Mouse (Mus musculus) forebrain, embryonic 14.5 days (tissue): ENCODE results near the gene Gng3. TPM values are rescaled to one million over a fixed set of nuclear protein-coding genes. Genes with fewer than 3 reads are reported as not detected.

ENCODE experiments used
- ATAC-seq: fragments of 200-750 bp; cut with Nextera tagmentation; 2 replicates; pipeline ENCODE4 v1.8.0; 2017; ENCODE audit warnings: mild to moderate bottlenecking, moderate library complexity
- DNase-seq: peaks from one replicate; pipeline ENCODE4 v3.0.0-alpha.2; 2015; ENCODE audit warnings: low spot score
- H3K27ac ChIP-seq: fragments of 300-500 bp; sonication (generic); 2 replicates; pipeline ENCODE4 v1.5.1; 2014; ENCODE audit warnings: low read depth, mild to moderate bottlenecking, control low read depth, low read length, moderate library complexity
- H3K27me3 ChIP-seq: fragments of 300-500 bp; sonication (generic); replicated peaks from 2 replicates; pipeline ENCODE4 v1.6.1; 2014; ENCODE audit warnings: low read length, control low read depth, mixed read lengths; ENCODE audit not compliant: control insufficient read depth, insufficient read depth
- H3K36me3 ChIP-seq: fragments of 300-500 bp; sonication (generic); 2 replicates; pipeline ENCODE4 v1.6.1; 2014; ENCODE audit warnings: low read length, control low read depth; ENCODE audit not compliant: control insufficient read depth, insufficient read depth
- H3K4me1 ChIP-seq: fragments of 300-500 bp; sonication (generic); 2 replicates; pipeline ENCODE4 v1.6.1; 2014; ENCODE audit warnings: antibody characterized with exemption, low read length, control low read depth; ENCODE audit not compliant: control insufficient read depth, insufficient read depth
- H3K4me2 ChIP-seq: fragments of 300-500 bp; sonication (generic); 2 replicates; pipeline ENCODE4 v1.6.1; 2014; ENCODE audit warnings: mild to moderate bottlenecking, control low read depth, low read length
- H3K4me3 ChIP-seq: fragments of 300-500 bp; sonication (generic); 2 replicates; pipeline ENCODE4 v1.5.1; 2014; ENCODE audit warnings: low read depth, low read length, control low read depth
- H3K9ac ChIP-seq: fragments of 300-500 bp; sonication (generic); 2 replicates; pipeline ENCODE4 v1.6.1; 2014; ENCODE audit warnings: mild to moderate bottlenecking, low read length, control low read depth, moderate library complexity
- H3K9me3 ChIP-seq: fragments of 300-500 bp; sonication (generic); replicated peaks from 2 replicates; pipeline ENCODE4 v1.6.1; 2016; ENCODE audit warnings: low read length, control low read depth, mixed read lengths; ENCODE audit not compliant: control insufficient read depth
- WGBS: fragments of 180-500 bp; shearing (Covaris S2); extraction: QIAGEN DNeasy Blood & Tissue Kit; methylation state at CpG from one replicate; pipeline ENCODE4 v1.1.7; 2014; 5-methylcytosine and 5-hydroxymethylcytosine counted together
- polyA plus RNA-seq: library from polyadenylated mRNA; unstranded; fragments of >200 nt; fragmentation: Nextera tagmentation; extraction: Ambion mirVana; gene quantifications from 2 replicates; pipeline ENCODE4 v1.2.1, GENCODE M21; 2014

The Gng3 gene
- 346 and 353 TPM in 2 replicates for polyA plus RNA-seq

- Histone ChIP-seq H3K4me3 (peak within 1 kb of the TSS; percentile 61), H3K27me3 (no peaks in the 10 kb centered on the region), H3K9ac (peak within 1 kb of the TSS; percentile 89), H3K4me1 (peaks cover 15% of the 10 kb centered on the region), H3K27ac (peak within 1 kb of the TSS; percentile 98), H3K9me3 (no peaks in the 10 kb centered on the region), H3K4me2 (peak within 1 kb of the TSS; percentile 64), H3K36me3 (peaks cover 39% of the 10 kb centered on the region)
- WGBS = 35% methylated on average over 11 of the region's 11 CpGs
- DNase-seq (peak; percentile 91), ATAC-seq (peak; percentile 84)
Observed at GRCm38 (mm10) chr19:8839103-8839907, at the start of gene Gng3. Gene Gng3, minus strand, starts transcription at chr19:8839194.

GRCm38 (mm10) chr19:8887585-8888463 lies 48.8 kb upstream of the Gng3 start:
- Histone ChIP-seq H3K27ac (peak overlapping the region; percentile 67), H3K36me3 (peaks cover 7% of the 10 kb centered on the region; the same call in 1 of the 2 replicates), H3K27me3 (no peaks in the 10 kb centered on the region), H3K4me2 (peak overlapping the region; percentile 76), H3K9ac (peak overlapping the region; percentile 77), H3K9me3 (no peaks in the 10 kb centered on the region), H3K4me3 (peak overlapping the region; percentile 67), H3K4me1 (peaks cover 9% of the 10 kb centered on the region; the same call in 1 of the 2 replicates)
- DNase-seq (peak; percentile 13), ATAC-seq (no peak)
- 17% methylated on average over 19 of the region's 19 CpGs for WGBS

- Histone ChIP-seq H3K9me3 (no peaks in the 10 kb centered on the region), H3K4me3 (no peak overlapping the region), H3K27ac (no peak overlapping the region), H3K36me3 (peaks cover 7% of the 10 kb centered on the region; the same call in 1 of the 2 replicates), H3K4me2 (peak overlapping the region; percentile 76; the same call in 1 of the 2 replicates), H3K27me3 (no peaks in the 10 kb centered on the region), H3K4me1 (peaks cover 9% of the 10 kb centered on the region; the same call in 1 of the 2 replicates), H3K9ac (peak overlapping the region; percentile 77)
- no peak for ATAC-seq
- no peak for DNase-seq
- WGBS = 58% methylated on average over 1 of the region's 1 CpGs
Observed at GRCm38 (mm10) chr19:8886916-8887584, 48.1 kb upstream of the Gng3 start.

- no peaks in the 10 kb centered on the region for H3K27me3 ChIP-seq
- H3K27ac ChIP-seq = no peak within 1 kb of the TSS
- no peak within 1 kb of the TSS for H3K9ac ChIP-seq
- no peaks in the 10 kb centered on the region for H3K9me3 ChIP-seq
- WGBS = 73% methylated on average over 3 of the region's 3 CpGs
- peaks cover 7% of the 10 kb centered on the region; the same call in 1 of the 2 replicates for H3K4me1 ChIP-seq
- H3K4me3 ChIP-seq = no peak within 1 kb of the TSS
- DNase-seq (no peak), ATAC-seq (no peak)
- no peaks in the 10 kb centered on the region for H3K36me3 ChIP-seq
- no peak within 1 kb of the TSS for H3K4me2 ChIP-seq
Observed at GRCm38 (mm10) chr19:8883616-8884015, 44.6 kb upstream of the Gng3 start, which contains the start of the genes Lbhd1 and Gm49403. Gene Lbhd1, plus strand, starts transcription at chr19:8883732. Gene Gm49403, plus strand, starts transcription at chr19:8883930.

GRCm38 (mm10) chr19:8881034-8881392 lies 42.0 kb upstream of the Gng3 start:
- Histone ChIP-seq H3K4me1 (0 out of 2 replicates have a peak, but pooled peaks cover 3% of the 10 kb centered on the region), H3K36me3 (peaks cover 22% of the 10 kb centered on the region), H3K4me3 (peak overlapping the region; percentile 67), H3K27ac (no peak overlapping the region), H3K9me3 (no peaks in the 10 kb centered on the region), H3K9ac (peak overlapping the region; percentile 83), H3K4me2 (peak overlapping the region; percentile 94), H3K27me3 (no peaks in the 10 kb centered on the region)
- 20% methylated on average over 3 of the region's 3 CpGs for WGBS
- DNase-seq (no peak), ATAC-seq (no peak)

- Histone ChIP-seq H3K36me3 (peaks cover 25% of the 10 kb centered on the region), H3K4me3 (peak within 1 kb of the TSS; percentile 67), H3K9me3 (no peaks in the 10 kb centered on the region), H3K27ac (peak within 1 kb of the TSS; percentile 61), H3K27me3 (no peaks in the 10 kb centered on the region), H3K4me2 (peak within 1 kb of the TSS; percentile 94), H3K4me1 (0 out of 2 replicates have a peak, but pooled peaks cover 3% of the 10 kb centered on the region), H3K9ac (peak within 1 kb of the TSS; percentile 83)
- ATAC-seq = peak; percentile 98
- peak; percentile 92 for DNase-seq
- under 1% methylated on average over 42 of the region's 42 CpGs for WGBS
Observed at GRCm38 (mm10) chr19:8880311-8881033, 41.5 kb upstream of the Gng3 start, which contains the start of gene Uqcc3. Gene Uqcc3, minus strand, starts transcription at chr19:8880923.

- H3K9me3 ChIP-seq = no peaks in the 10 kb centered on the region
- peaks cover 48% of the 10 kb centered on the region for H3K36me3 ChIP-seq
- DNase-seq (no peak), ATAC-seq (no peak)
- no peak overlapping the region for H3K9ac ChIP-seq
- H3K4me3 ChIP-seq = no peak overlapping the region
- WGBS = 94% methylated on average over 7 of the region's 7 CpGs
- H3K27ac ChIP-seq = no peak overlapping the region
- no peak overlapping the region for H3K4me2 ChIP-seq
- H3K27me3 ChIP-seq = no peaks in the 10 kb centered on the region
- peaks cover 7% of the 10 kb centered on the region for H3K4me1 ChIP-seq
Observed at GRCm38 (mm10) chr19:8875031-8875430, 36.0 kb upstream of the Gng3 start.
